Mouse (Mus musculus) embryonic facial prominence, embryonic 10.5 days (tissue): Measurements from ENCODE around the gene Gnb3. TPM values are rescaled to one million over a fixed set of nuclear protein-coding genes. Genes with fewer than 3 reads are reported as not detected.
"Not testable (repeated sequence)": the region's sequence is repeated elsewhere in the genome, so short reads cannot be mapped to it uniquely, and the experiment has no call there.

Source experiments
- DNase-seq: peaks from one replicate; pipeline ENCODE4 v3.0.0-alpha.2; 2017; ENCODE audit warnings: low spot score
- H3K27ac ChIP-seq: fragments of 300-500 bp; sonication (generic); replicated peaks from 2 replicates; pipeline ENCODE4 v1.5.1; 2016; ENCODE audit warnings: mild to moderate bottlenecking
- H3K27me3 ChIP-seq: fragments of 300-500 bp; sonication (generic); replicated peaks from 2 replicates; pipeline ENCODE4 v1.6.1; 2016; ENCODE audit warnings: low read depth, mild to moderate bottlenecking; ENCODE audit not compliant: poor library complexity, severe bottlenecking
- H3K36me3 ChIP-seq: fragments of 300-500 bp; sonication (generic); replicated peaks from 2 replicates; pipeline ENCODE4 v1.6.1; 2016; ENCODE audit warnings: mild to moderate bottlenecking, moderate library complexity
- H3K4me1 ChIP-seq: fragments of 300-500 bp; sonication (generic); 2 replicates; pipeline ENCODE4 v1.6.1; 2016
- H3K4me3 ChIP-seq: fragments of 300-500 bp; sonication (generic); 2 replicates; pipeline ENCODE4 v1.5.1; 2016; ENCODE audit warnings: mild to moderate bottlenecking, moderate library complexity
- H3K9me3 ChIP-seq: fragments of 300-500 bp; sonication (generic); 2 replicates; pipeline ENCODE4 v1.6.1; 2016; ENCODE audit warnings: mild to moderate bottlenecking
- WGBS: fragments of 180-500 bp; shearing (Covaris S2); methylation state at CpG from one replicate; pipeline ENCODE4 v1.1.7; 2016; 5-methylcytosine and 5-hydroxymethylcytosine counted together
- polyA plus RNA-seq: library from polyadenylated mRNA; unstranded; fragments of >200 nt; fragmentation: Nextera tagmentation; extraction: Ambion mirVana; gene quantifications from 2 replicates; pipeline ENCODE4 v1.2.1, GENCODE M21; 2016

Gene Gnb3
- polyA plus RNA-seq, 1 experiment from 2014 or later, result 0.97 TPM

GRCm38 (mm10) chr6:124854647-124855046 is 14.6 kb upstream of the Gnb3 start:
- peaks cover 37% of the 10 kb centered on the region for H3K36me3 ChIP-seq
- DNase-seq, result no peak
- no peaks in the 10 kb centered on the region for H3K9me3 ChIP-seq
- H3K27me3 ChIP-seq, result peaks cover 19% of the 10 kb centered on the region
- no peak overlapping the region; the same call in 1 of the 2 replicates for H3K4me3 ChIP-seq
- WGBS, result 73% methylated on average over 12 of the region's 12 CpGs
- no peak overlapping the region for H3K27ac ChIP-seq
- peaks cover 47% of the 10 kb centered on the region for H3K4me1 ChIP-seq

- DNase-seq, result no peak
- no peak overlapping the region for H3K4me3 ChIP-seq
- no peaks in the 10 kb centered on the region for H3K9me3 ChIP-seq
- peaks cover 15% of the 10 kb centered on the region for H3K4me1 ChIP-seq
- H3K27ac ChIP-seq, result no peak overlapping the region
- no peaks in the 10 kb centered on the region for H3K27me3 ChIP-seq
- peaks cover 53% of the 10 kb centered on the region for H3K36me3 ChIP-seq
- 60% methylated on average over 8 of the region's 8 CpGs for WGBS
Measured at GRCm38 (mm10) chr6:124850535-124850934, 10.5 kb upstream of the Gnb3 start.

GRCm38 (mm10) chr6:124847305-124847704 is 7.2 kb upstream of the Gnb3 start:
- Histone ChIP-seq H3K4me1 (peaks cover 10% of the 10 kb centered on the region), H3K4me3 (peak overlapping the region; percentile 13; the same call in 1 of the 2 replicates), H3K9me3 (no peaks in the 10 kb centered on the region), H3K27ac (0 out of 2 replicates have a peak overlapping the region, but pooled peaks have one; percentile 11), H3K27me3 (no peaks in the 10 kb centered on the region), H3K36me3 (peaks cover 43% of the 10 kb centered on the region)
- WGBS, result 11% methylated on average over 9 of the region's 9 CpGs
- DNase-seq, result peak; percentile 96

- H3K4me3 ChIP-seq, result peak overlapping the region; percentile 8
- no peak for DNase-seq
- 0 out of 2 replicates have a peak overlapping the region, but pooled peaks have one; percentile 2 for H3K27ac ChIP-seq
- peaks cover 29% of the 10 kb centered on the region for H3K36me3 ChIP-seq
- H3K4me1 ChIP-seq, result peaks cover 51% of the 10 kb centered on the region
- 14% methylated on average over 8 of the region's 8 CpGs for WGBS
- peaks cover 14% of the 10 kb centered on the region for H3K27me3 ChIP-seq
- no peaks in the 10 kb centered on the region for H3K9me3 ChIP-seq
Measured at GRCm38 (mm10) chr6:124839805-124840204, 270 bp downstream of the Gnb3 start.

- no peak overlapping the region for H3K4me3 ChIP-seq
- H3K27me3 ChIP-seq, result peaks cover 14% of the 10 kb centered on the region
- H3K4me1 ChIP-seq, result peaks cover 77% of the 10 kb centered on the region
- H3K36me3 ChIP-seq, result peaks cover 50% of the 10 kb centered on the region
- no peaks in the 10 kb centered on the region for H3K9me3 ChIP-seq
- no peak overlapping the region for H3K27ac ChIP-seq
- DNase-seq, result no peak
- 86% methylated on average over 7 of the region's 7 CpGs for WGBS
Measured at GRCm38 (mm10) chr6:124836411-124836810, 3.7 kb downstream of the Gnb3 start.

- Histone ChIP-seq H3K36me3 (peaks cover 46% of the 10 kb centered on the region), H3K27ac (peak overlapping the region; percentile 58), H3K9me3 (no peaks in the 10 kb centered on the region), H3K4me3 (peak overlapping the region; percentile 27; the same call in 1 of the 2 replicates), H3K4me1 (peaks cover 84% of the 10 kb centered on the region), H3K27me3 (peaks cover 14% of the 10 kb centered on the region)
- DNase-seq, result peak; percentile 34
- 37% methylated on average over 10 of the region's 10 CpGs for WGBS
Measured at GRCm38 (mm10) chr6:124835531-124835930, 4.5 kb downstream of the Gnb3 start.

GRCm38 (mm10) chr6:124834512-124835081 is 5.5 kb downstream of the Gnb3 start:
- Histone ChIP-seq H3K4me3 (peak overlapping the region; percentile 17; the same call in 1 of the 2 replicates), H3K27me3 (peaks cover 9% of the 10 kb centered on the region), H3K36me3 (peaks cover 46% of the 10 kb centered on the region), H3K27ac (no peak overlapping the region), H3K4me1 (peaks cover 77% of the 10 kb centered on the region), H3K9me3 (no peaks in the 10 kb centered on the region)
- 83% methylated on average over 6 of the region's 6 CpGs for WGBS
- no peak for DNase-seq

- Histone ChIP-seq H3K9me3 (no peaks in the 10 kb centered on the region), H3K27me3 (no peaks in the 10 kb centered on the region), H3K27ac (no peak overlapping the region), H3K4me1 (peaks cover 65% of the 10 kb centered on the region), H3K36me3 (peaks cover 56% of the 10 kb centered on the region), H3K4me3 (peak overlapping the region; percentile 81)
- DNase-seq, result no peak
- WGBS, result 93% methylated on average over 8 of the region's 8 CpGs
Measured at GRCm38 (mm10) chr6:124831649-124832048, 8.4 kb downstream of the Gnb3 start.

GRCm38 (mm10) chr6:124831199-124831598 is 8.9 kb downstream of the Gnb3 start:
- WGBS, result 95% methylated on average over 4 of the region's 4 CpGs
- not testable (repeated sequence) for H3K9me3 ChIP-seq, H3K27me3 ChIP-seq, H3K27ac ChIP-seq, DNase-seq
- peak overlapping the region; percentile 81 for H3K4me3 ChIP-seq
- H3K36me3 ChIP-seq, result peaks cover 61% of the 10 kb centered on the region
- H3K4me1 ChIP-seq, result peaks cover 60% of the 10 kb centered on the region

- Histone ChIP-seq H3K4me1 (peaks cover 49% of the 10 kb centered on the region), H3K27me3 (no peaks in the 10 kb centered on the region), H3K36me3 (peaks cover 65% of the 10 kb centered on the region), H3K9me3 (no peaks in the 10 kb centered on the region), H3K27ac (peak overlapping the region; percentile 90), H3K4me3 (peak overlapping the region; percentile 81)
- under 1% methylated on average over 38 of the region's 38 CpGs for WGBS
- DNase-seq, result peak; percentile 94
Measured at GRCm38 (mm10) chr6:124829799-124830700, 10.0 kb downstream of the Gnb3 start.

- H3K36me3 ChIP-seq, result peaks cover 65% of the 10 kb centered on the region
Measured at GRCm38 (mm10) chr6:124828868-124829798, 10.9 kb downstream of the Gnb3 start, which contains the start of the genes Usp5 and Cdca3. Usp5 (minus strand) TSS chr6:124829484. Cdca3 (plus strand) TSS chr6:124829547.

More at GRCm38 (mm10) chr6:124828868-124829798, 10.9 kb downstream of the Gnb3 start, which contains the start of the genes Usp5 and Cdca3:
- no peaks in the 10 kb centered on the region for H3K9me3 ChIP-seq
- peaks cover 40% of the 10 kb centered on the region for H3K4me1 ChIP-seq
- peak; percentile 99 for DNase-seq
- H3K27me3 ChIP-seq, result no peaks in the 10 kb centered on the region
- WGBS, result under 1% methylated on average over 55 of the region's 55 CpGs
- peak within 1 kb of the TSS; percentile 90 for H3K27ac ChIP-seq
- peak within 1 kb of the TSS; percentile 81 for H3K4me3 ChIP-seq
